Mouse (Mus musculus): ENCODE results near the gene Asphd1. TPM values are rescaled to one million over a fixed set of nuclear protein-coding genes. Genes with fewer than 3 reads are reported as not detected.

Asphd1 gene
- 10 to 100 TPM; 27.2 to 41.0 (median 31.5) TPM for total RNA-seq (2022)

- peak; percentile 52 to 65 for DNase-seq (ENCODE audit: low spot score in 2 of 2)
These were observed at the start of gene Asphd1 for GRCm38 (mm10) chr7:126949403-126949792. TSS of gene Asphd1 (minus strand) at chr7:126949582.

GRCm38 (mm10) chr7:126996449-126996848, 47.1 kb upstream of the Asphd1 start:
- no peak for DNase-seq (ENCODE audit: low spot score in 2 of 2)

DNA sequence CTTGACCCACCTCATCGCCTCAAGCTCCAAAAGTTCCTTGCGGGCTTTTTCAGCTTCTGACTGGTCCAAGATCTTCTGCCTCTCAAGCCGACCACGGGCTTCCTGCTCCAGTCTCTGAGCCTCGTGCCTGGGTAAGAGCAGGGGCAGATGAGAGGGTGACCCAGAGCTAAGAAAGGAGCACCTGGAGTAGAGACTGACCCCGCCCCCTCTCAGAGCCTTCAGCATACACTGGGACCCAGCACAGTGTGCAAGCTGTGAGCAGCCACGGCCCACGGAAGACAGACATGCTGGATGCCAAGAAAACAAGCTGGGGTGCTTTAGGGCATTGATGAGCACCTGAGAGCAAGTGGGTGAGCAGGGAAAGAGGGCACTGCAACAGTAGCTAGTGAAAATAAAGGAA, 39.4 kb upstream of the Asphd1 start:
- no peak for DNase-seq (ENCODE audit: low spot score in 2 of 2)

GRCm38 (mm10) chr7:126986319-126986718, 36.9 kb upstream of the Asphd1 start:
- DNase-seq (ENCODE audit: low spot score in 2 of 2) = no peak

GRCm38 (mm10) chr7:126984667-126985444, 35.5 kb upstream of the Asphd1 start:
- no peak for DNase-seq (ENCODE audit: low spot score in 2 of 2)

DNA sequence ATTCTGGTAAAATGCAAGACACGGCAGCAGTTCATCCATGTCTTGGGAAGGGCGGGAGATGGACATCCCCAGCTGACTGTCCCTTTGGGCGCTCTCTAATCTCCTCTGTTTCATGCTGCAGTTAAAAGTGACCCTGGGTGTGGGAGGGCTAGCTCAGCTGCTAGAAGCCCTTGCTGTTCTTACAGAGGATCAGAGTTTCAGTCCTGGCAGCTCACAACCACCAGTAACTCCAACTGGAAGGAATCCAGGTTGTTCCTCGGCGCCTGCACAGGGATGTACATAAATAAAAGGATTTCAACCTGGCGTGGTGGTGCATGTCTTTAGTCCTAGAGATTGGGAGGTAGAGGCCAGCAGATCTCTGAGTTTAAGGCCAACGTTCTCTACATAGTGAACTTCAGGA, 33.7 kb upstream of the Asphd1 start:
- no peak for DNase-seq (ENCODE audit: low spot score in 2 of 2)

- no peak for DNase-seq (ENCODE audit: low spot score in 2 of 2)
These were observed 32.7 kb upstream of the Asphd1 start for GRCm38 (mm10) chr7:126982054-126982453.

- no peak for DNase-seq (ENCODE audit: low spot score in 2 of 2)
These were observed 32.2 kb upstream of the Asphd1 start for GRCm38 (mm10) chr7:126981601-126982000.

DNA sequence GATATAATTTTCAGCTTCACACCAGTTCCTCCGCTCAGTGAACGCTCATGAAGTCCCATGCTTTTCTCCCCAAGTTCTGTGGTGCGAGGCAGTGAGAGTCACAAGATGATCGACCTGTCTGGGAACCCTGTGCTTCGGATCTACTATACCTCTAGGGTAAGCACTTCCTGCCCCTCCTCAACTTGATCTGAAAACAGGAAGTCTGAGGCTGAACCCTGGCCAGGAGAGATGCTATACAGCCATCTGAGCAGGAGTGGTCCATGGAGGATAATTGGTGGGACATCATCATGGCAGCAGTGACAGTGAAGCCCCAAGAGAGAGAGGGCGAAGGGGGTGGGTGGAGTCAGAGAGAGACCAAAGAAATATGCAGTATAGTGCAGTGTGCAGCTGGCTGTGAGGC, 29.5 kb upstream of the Asphd1 start:
- no peak for DNase-seq (ENCODE audit: low spot score in 2 of 2)

DNA sequence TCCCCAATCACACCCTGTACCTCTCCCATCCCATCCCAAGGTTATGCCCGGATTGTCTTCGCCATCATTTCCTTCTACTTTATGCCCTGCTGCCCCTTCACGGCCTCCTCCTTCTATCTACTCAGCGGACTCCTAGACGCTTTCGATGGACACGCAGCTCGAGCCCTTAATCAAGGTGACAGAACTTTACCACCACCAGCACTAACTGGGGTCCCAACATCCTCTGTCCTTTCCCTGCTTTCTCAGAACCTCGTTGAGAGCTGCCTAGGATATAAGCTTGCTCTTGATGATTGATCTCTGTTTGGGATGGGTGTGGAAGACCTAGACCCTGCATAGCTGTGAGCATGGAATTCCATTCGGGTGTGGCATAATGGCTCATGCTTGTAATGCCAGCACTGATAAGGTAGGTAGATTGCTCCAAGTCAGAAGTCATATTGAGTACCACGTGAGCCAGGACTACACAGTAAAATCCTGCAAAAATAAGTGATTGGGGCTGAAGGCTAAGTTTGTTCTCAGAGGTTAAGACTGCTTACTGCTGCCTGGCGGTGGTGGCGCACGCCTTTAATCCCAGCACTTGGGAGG, 27.6 kb upstream of the Asphd1 start:
- no peak for DNase-seq (ENCODE audit: low spot score in 2 of 2)

GRCm38 (mm10) chr7:126975950-126976866, 26.8 kb upstream of the Asphd1 start, which contains the start of gene Cdiptos:
TSS of gene Cdiptos (minus strand) at chr7:126976098.
- peak; percentile 93 to 94 for DNase-seq (ENCODE audit: low spot score in 2 of 2)

DNA sequence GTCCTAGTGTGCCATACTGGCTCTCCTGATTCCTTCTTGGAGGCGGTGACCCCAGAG, 26.3 kb upstream of the Asphd1 start, which contains the start of gene Cdipt:
Gene Cdipt (plus strand): TSS at position 22 of the 57 bp plus-strand sequence.
- DNase-seq (ENCODE audit: low spot score in 2 of 2) = no peak

DNA sequence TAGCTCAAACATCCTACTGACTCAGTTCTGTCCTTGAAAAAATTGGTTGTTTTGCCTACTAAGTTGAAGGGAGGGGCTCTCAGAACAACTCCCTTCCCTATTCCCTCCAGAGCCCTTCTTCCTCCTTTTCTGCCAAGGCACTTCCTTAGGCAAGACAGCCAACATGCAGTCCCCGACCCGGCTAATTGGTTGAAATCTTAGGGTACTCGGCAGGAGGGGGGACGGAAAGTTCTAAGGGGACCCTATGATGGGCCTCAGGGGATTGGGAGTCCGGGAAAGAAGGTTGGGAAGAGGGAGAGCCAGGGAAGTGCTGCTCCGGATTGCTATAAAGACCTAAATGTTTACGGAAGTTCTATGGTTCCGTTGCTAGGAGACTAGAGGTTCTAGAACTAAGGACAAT, 26.1 kb upstream of the Asphd1 start:
- no peak for DNase-seq (ENCODE audit: low spot score in 2 of 2)

DNA sequence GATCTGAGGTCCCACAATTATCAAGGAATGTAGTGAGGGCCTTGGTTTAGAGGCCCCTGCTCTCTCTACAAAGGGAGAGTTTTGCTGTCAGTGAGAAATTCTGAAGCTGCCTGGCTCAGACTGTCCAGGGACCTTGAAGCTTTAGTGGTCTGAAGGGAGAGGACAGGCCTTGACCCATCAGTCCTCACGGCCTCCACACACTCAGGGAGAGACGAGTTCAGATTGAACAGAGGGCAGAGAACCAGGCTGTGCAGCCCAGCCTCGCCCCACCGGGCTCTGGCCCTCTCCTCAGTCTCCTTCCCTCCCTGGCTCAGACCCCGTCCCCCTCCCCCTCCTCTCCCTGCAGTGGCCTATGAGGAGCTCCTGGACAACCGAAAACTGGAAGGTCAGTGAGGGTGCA, 18.0 kb upstream of the Asphd1 start:
- no peak for DNase-seq (ENCODE audit: low spot score in 2 of 2)

- DNase-seq (ENCODE audit: low spot score in 2 of 2) = no peak
These were observed 16.2 kb upstream of the Asphd1 start for GRCm38 (mm10) chr7:126965568-126965967.

GRCm38 (mm10) chr7:126963548-126964286, 14.3 kb upstream of the Asphd1 start:
- DNase-seq (ENCODE audit: low spot score in 2 of 2) = no peak

GRCm38 (mm10) chr7:126961965-126962364, 12.6 kb upstream of the Asphd1 start:
- no peak for DNase-seq (ENCODE audit: low spot score in 2 of 2)

- DNase-seq (ENCODE audit: low spot score in 2 of 2) = peak; percentile 43 to 54
These were observed 11.7 kb upstream of the Asphd1 start for GRCm38 (mm10) chr7:126961095-126961494.

GRCm38 (mm10) chr7:126959780-126960179, 10.4 kb upstream of the Asphd1 start:
- DNase-seq (ENCODE audit: low spot score in 2 of 2) = no peak

DNA sequence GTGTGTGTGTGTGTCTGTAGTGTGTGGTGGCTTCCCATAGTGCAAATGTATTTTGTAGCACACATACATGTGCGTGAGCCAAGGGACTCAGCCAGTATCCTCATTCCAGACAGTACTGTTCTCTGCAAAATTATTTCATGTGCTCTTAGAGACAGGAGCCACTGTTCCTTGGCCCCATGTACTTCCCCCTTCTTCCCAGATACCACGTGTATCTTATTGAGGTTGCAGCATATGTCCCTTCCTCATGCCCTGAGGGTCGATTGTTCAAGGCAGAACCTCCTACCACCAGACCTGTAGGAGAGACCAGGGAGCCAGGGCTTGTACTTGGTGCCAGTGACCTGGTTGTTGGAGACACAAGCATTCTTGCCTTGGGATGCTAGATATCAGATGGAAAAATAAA, 5.7 kb upstream of the Asphd1 start:
- no peak for DNase-seq (ENCODE audit: low spot score in 2 of 2)

DNA sequence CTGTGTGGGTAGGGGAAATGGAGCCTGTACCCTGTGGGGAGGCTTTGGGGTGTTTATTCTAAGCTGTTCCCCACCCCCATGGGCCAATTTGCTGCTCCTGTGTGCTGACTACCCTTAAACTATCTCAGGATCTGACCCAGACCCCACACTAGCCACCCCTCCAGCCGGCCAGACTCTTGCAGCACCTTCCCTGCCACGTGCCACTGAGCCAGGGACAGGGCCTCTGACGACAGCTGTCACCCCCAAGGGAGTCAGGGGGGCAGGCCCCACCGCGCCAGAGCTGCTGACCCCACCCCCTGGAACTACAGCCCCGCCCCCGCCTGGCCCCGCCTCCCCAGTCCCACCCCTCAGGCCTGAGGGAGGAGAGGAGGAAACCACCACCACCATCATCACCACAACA, 3.3 kb upstream of the Asphd1 start:
- no peak for DNase-seq (ENCODE audit: low spot score in 2 of 2)

DNA sequence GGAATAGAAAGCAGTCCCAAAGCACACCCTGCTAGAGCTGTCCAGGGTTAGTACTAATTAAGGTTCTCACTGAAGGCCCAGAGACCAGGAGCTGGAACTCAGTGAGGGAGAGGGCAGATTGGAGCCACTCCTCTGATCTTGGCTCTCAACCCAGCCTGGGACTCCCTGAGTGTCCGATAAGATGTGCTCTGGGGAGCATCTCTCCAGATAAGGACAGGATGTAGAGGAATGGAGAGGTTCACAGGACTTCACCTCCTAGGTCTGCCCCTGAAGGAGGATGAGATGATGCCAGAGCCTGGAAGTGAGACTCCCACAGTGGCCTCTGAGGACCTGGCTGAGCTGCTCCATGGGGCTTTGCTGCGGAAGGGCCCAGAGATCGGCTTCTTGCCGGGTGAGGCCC, 2.4 kb upstream of the Asphd1 start:
- DNase-seq (ENCODE audit: low spot score in 2 of 2) = no peak

Measured in layer of hippocampus, adult 8-10 months (tissue).